Mouse (Mus musculus) monocyte, adult 5-6 weeks (primary cell): ENCODE results near the gene Cluh. TPM values are rescaled to one million over a fixed set of nuclear protein-coding genes. Genes with fewer than 3 reads are reported as not detected.
A peak's percentile ranks its signal among the peaks of the same experiment; 100 is the strongest.

Experiments
- ATAC-seq: fragments of 153-309, 156-312 bp; replicated peaks from 2 replicates; pipeline ENCODE4 v1.8.0; 2017; ENCODE audit warnings: mild to moderate bottlenecking; ENCODE audit not compliant: low TSS enrichment, insufficient number of reproducible peaks, severe bottlenecking, poor library complexity, low FRiP score
- total RNA-seq: library from RNA; stranded (forward); fragments of 200-1000, 200-491, 200-594 nt; gene quantifications from 3 replicates; pipeline ENCODE4 v1.2.3, GENCODE M21; 2017

The Cluh gene
- total RNA-seq, 1 experiment from 2014 or later = 13.9 TPM

DNA sequence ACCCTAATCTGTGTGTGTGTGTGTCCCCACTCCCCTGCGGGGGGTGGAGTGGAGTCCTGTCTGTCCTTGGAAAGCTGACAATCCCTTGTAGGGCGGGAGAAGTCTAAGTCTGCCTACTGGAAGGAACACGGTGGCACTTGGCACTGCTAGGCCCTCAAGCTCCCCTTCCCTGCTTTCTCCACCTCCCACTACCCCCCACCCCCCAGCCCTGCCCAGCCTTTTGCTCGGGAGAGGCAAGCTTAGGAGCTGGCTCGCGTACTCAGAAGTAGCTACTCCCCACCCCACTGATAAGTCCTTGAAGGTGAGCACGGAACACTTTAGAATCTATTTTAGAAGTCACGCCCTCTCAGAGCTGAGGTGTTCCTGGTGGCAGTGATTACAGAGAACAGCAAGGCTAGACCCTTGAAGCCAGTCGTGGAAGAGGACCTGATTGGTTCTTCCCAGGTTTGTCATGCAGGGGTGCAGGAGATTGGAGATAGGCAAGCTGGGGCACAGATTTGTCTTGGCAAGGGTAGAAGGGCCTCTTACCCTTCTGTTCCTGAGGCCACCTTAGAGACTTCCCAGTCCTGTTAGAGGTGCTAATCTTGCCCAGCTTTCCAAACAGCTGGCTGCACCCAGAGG lies 10.4 kb upstream of the Cluh start:
- ATAC-seq = 0 out of 2 replicates have a peak, but pooled peaks have one; percentile 15

DNA sequence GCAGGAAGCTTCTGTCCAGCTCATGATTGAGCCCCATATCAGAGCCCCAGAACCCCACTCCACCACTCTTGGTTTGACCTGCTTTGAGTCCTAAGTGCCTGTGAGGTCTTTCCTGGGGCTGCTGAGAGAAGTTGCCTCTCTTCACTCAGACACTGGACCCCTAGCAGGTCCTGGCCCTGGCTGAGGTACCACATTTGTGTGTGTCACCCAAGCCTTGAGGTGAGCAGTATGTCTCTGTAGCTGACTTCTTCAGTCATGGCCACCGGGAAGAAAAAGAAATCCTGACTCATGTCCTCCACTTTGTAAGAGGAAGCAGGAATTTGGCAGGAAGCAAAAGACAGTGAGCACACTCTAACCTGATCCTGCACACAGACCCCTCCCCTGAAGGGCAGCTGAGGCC lies 9.7 kb upstream of the Cluh start:
- no peak for ATAC-seq

DNA sequence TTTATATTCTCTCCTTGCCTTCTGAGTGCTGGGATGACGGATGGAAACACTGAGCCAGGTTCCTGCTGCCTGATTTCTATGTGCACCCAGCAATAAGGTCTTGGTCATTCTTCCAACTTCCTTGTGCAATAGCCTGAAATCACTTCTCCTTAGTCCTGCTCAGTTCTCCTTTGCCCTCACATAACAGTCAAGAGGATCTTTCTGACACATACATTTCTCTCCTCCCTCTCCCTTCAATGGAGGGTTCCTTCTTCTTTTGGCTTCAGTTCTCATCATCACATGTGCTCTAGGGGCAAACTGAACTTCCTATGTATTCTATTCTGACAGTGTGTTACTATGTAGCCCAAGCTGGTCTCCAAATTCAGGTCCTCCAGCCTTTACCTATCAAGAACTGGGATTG lies 1.3 kb upstream of the Cluh start:
- ATAC-seq = peak; percentile 67

DNA sequence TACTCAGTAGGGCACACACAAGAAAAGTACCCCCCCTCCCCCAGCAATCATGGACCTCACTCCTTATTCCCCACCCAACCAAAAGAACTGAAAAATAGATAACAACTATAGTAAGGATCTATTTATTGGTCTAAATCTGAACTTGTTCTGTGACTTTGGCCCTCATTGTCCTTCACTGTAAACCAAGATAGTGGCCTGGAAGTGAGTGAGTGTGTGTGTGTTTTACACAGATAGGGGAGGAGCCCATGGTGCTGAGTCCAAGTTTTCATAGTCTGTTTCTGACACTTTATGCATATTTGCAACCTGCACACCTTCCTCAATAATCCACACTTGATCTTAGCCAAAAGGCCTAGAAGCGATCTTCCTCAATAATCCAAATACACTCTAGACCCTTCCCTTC lies 619 bp upstream of the Cluh start:
- no peak for ATAC-seq

DNA sequence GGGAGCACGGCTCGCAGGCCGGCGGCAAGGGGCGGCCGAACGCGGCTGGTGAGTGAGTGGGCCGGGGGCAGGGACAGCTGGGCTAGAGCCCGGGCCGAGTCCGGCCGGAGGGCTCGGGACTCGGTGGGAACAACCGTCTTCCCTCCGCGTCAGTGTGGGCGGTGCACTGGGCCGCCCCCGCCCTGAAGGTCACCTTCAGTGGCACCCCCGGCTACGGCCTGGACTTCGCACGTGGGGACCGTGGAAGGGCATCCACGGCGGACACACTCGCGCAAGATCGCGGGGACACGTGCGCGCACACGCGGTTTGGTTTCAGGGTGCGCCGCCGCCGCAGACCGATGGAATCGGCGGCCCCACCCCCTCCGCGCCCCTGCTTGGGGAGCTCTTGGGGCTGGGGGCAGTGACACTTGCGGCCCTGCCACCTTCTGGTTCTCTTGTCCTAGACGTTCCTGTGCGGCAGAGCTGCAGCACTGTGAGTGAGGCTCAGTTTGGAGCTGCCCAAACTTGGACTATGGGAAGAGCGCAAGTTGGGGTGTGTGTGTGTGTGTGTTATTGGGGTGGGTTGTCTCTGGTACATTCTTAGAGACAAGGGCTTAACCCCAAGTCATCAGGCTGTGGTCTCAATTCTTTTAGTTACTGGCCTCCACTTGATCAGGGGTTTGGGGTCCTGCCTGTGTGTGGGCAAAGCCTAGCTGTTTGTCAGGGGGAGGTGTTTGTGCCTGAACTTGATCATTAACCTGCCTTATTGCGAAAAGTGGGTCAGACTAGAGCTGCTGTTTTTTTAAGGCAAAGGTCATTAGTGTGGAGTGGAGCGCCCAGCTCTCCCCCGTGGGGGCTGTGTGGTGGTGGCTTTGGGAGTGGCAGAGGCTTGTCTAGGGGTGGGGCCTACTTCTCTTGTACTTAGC lies 604 bp downstream of the Cluh start:
- ATAC-seq = 0 out of 2 replicates have a peak, but pooled peaks have one; percentile 14

DNA sequence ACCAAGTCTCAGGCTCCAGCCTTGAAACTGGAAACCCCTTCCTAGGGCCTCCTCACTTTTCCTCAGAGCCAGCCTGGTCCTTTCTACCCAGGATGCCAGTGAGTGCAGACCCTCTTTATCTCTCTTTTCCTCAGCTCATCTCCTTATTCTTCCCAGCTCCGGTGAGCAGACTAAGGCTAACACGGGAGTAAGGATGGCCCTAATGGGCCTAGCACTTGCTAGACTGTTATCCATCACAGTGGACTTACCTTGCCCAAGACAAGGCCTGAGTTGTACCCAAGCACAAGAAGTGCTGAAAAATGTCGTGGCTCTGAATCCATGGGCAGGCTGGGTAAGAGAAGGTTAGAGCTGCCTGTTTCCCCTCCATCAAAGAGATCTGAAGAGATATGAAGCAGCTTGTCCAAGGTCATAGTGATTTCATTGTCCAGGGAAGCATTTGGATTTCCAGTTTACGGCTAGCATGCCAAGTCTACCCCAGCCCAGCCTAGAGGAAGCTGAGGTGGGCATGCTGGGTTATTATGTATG lies 1.3 kb downstream of the Cluh start:
- no peak for ATAC-seq

DNA sequence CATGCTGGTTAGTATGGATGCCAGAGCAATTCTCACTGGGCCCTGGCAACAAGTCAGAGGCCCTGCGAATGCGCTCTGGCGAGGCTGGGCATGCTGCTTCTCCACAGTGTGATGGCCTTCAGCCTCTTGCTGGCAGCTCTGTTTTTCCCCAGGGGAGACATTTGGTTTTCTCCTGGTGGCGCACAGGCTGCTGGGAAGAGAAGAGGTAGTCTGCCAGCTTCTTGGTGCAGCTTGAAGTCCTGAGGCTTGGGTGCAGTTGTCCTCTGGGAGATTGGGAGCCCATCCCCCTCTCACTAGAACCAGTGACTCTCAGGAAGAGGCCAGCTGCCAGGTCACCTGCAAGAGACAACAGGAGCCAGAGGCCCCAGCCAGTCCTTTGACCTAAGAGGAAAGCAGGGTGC lies 3.5 kb downstream of the Cluh start:
- no peak for ATAC-seq

DNA sequence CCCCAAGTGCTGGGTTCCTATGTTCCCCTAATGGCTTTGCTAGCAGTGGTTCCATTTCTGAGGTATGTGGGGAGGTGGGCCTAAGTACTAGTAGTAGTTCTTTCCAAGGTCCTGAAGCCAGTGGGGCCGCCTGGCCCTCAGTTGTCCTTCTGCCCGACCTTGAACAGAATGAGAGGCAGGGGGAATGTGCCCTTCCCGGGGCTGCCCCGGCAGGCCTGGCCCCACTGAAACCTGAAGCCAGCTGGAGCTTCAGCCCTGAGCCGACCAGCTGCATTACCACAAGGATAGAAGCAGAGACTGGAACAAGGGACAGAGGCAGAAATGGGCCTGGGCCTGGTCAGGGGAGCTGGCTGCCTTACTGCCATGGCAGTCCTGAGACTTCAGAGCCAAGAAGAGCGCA lies 4.1 kb downstream of the Cluh start:
- ATAC-seq = no peak

DNA sequence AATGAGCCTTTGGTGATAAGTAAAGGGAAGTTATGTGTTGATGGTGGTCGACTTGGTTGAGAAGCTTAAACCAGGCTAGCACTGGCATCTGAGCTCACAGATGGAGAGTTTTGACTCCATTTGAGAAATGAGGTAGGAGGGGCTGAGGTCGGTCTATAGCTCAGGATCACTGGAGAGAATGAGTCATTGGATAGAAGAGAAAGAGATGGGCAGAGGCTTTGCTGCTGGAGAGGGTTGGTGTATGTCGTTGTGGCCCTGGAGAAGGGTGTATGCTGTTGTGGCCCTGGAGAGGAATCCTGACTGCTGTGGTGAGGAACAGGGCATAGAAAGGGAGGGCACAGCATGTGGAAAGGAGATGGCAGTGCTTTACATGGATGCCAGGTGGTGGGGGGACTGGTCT lies 6.6 kb downstream of the Cluh start:
- ATAC-seq = no peak

DNA sequence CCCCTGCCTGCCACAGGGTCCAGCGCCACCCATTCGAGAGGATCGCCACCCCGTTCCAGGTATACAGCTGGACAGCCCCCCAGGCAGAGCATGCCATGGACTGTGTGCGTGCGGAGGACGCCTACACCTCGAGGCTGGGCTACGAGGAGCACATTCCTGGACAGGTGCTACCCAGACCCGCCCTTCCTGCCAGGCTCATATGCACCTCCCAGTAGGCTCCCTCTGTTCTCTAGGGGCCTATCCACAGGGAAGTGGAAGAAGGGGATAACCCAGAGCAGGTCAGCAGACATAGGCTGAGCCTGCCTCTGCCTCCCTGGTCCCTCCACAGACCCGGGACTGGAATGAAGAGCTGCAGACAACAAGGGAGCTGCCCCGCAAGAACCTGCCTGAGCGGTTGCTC lies 11.0 kb downstream of the Cluh start:
- ATAC-seq = no peak

DNA sequence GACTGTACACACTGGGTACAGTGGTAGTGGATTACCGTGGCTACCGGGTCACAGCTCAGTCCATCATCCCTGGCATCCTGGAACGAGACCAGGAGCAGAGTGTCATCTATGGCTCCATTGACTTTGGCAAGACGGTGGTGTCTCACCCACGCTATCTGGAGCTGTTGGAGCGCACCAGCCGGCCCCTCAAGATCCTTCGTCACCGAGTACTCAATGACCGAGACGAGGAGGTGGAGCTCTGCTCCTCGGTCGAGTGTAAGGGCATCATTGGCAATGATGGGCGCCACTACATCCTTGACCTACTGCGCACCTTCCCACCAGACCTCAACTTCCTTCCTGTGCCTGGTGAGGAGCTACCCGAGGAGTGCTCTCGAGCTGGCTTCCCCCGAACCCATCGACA lies 12.3 kb downstream of the Cluh start:
- ATAC-seq = no peak

DNA sequence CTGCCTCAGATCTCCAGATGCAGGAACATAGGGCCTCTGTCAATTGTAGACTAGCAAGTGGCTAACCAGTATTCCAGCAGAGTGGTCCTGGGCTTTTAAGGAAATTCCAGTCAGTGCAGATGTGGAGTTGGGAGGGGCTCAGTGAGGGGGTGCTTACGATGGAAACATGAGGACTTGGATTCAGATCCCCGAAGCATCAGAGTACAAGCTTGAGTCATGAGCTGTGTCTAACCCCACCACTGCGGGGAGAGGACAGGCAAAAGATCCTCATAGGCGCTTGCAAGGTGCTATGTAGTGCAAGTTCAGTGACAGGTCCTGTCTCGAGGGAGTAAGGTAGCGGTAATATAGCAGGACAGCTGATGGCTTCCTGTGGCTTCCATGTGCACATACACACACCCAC lies 12.9 kb downstream of the Cluh start:
- ATAC-seq = no peak

DNA sequence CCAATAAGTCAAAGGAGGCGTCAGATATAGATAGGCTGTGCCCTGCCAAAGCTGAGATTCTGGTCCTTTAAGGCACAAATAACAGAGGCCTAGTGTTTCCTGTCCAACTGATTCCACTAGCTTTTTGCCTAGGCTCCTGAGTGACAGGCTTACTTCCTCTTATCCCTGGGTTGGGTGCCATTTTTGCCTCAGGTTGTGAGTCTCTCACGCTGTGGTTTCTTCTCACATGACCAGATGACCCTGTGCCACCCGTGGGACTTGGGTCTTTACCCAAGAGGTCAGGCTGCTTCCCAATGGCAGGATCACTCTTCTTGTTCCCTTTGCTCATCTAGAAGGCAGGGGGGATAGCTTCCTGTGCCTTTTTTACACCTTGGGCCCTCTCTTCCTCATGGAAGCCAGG lies 15.0 kb downstream of the Cluh start:
- no peak for ATAC-seq

DNA sequence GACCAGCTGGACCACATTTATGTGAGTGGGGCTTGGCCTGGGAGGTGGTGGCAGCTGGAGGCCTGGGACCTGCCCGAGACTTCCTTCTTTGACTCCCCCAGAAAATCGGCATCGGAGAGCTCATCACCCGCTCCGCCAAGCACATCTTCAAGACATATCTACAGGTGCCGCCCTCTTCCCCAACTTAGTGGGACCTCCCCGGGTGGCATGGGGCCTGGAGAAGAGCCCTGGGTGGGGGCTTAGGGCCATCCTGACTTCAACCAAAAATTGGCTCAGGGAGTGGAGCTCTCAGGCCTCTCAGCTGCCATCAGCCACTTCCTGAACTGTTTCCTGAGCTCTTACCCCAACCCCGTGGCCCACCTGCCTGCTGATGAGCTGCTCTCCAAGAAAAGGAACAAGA lies 15.6 kb downstream of the Cluh start:
- no peak for ATAC-seq

DNA sequence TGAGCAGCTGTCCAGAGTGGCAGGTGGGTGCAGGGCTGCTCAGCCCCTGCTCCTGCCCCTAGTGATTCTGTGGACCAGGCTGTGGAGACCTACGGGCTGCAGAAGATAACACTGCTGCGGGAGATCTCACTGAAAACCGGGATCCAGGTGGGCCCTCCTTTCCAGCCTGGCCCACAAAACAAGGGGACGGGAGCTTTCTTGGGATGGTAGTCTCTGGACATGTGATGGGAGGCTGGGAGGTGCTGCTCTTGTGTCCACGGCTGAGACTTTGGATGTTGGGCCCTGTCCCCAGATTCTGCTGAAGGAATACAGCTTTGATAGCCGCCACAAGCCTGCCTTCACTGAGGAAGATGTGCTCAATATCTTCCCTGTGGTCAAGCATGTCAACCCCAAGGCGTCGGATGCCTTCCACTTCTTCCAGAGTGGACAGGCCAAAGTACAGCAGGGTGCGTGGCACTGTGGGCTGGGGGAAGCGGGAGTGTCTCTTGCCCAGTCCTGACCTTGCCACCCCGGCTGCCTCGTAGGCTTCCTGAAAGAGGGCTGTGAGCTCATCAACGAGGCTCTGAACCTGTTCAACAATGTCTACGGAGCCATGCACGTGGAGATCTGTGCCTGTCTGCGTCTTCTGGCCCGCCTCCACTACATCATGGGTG lies 16.5 kb downstream of the Cluh start:
- no peak for ATAC-seq

DNA sequence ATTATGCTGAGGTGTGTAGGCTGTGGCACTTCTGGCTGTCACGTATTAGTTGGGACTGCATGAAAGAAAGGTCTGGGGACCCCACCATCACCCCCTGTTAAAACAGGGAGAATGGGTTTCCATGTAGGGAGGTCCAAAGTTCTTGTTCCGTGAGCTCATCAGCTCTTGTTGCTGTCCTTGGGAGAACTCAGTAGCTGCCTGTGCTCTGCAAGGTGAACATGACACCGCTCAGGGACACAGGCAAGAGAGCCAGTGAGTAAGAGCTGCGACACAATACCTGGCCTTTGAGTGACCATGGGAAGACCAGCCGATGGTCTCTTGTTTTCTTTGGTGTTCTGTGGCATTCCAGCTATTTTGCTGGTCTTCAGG lies 17.0 kb downstream of the Cluh start:
- no peak for ATAC-seq

DNA sequence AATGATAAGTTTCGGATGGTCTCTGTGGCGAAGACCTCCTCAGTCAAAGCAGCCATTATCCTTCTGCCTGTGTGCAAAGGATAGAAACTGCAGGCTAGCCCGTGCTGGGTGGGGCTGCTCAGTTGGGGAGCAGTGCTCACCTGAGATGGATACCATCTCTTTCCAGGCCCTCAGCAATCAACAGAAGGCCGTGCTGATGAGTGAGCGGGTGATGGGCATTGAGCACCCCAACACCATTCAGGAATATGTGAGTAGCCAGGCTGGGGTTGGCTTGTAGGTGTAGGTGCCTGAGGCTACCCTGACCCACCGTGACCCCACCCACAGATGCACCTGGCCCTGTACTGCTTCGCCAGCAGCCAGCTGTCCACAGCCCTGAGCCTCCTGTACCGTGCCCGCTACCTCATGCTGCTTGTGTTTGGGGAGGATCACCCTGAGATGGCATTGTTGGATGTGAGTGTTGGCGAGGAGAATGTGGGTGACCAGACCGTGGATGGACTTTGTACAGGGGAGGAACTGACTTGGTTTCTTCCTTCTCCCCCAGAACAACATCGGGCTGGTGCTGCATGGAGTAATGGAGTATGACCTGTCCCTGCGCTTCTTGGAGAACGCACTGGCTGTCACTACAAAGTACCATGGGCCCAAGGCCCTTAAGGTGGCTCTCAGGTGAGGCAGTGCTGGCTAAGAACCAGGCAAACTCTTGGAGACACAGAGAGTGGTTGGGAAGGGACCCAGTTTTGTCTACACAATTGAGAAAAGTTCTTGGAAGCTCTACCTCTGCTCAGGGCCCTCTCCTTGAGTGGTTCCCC lies 17.7 kb downstream of the Cluh start:
- no peak for ATAC-seq

DNA sequence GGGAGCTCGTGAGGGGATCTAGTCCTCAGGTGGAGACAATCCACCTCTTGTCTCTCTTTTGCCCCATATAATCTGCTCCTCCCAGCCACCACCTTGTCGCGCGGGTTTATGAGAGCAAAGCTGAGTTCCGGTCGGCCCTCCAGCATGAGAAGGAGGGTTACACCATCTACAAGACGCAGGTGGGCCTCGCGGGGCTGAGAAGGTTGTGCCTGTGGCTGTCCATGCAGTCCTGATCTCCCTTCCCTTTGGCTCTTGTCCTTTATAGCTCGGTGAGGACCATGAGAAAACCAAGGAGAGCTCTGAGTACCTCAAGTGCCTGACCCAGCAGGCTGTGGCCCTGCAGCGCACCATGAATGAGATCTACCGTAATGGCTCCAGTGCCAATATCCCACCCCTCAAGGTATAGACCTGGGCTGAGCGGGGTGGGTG lies 18.3 kb downstream of the Cluh start:
- ATAC-seq = no peak

DNA sequence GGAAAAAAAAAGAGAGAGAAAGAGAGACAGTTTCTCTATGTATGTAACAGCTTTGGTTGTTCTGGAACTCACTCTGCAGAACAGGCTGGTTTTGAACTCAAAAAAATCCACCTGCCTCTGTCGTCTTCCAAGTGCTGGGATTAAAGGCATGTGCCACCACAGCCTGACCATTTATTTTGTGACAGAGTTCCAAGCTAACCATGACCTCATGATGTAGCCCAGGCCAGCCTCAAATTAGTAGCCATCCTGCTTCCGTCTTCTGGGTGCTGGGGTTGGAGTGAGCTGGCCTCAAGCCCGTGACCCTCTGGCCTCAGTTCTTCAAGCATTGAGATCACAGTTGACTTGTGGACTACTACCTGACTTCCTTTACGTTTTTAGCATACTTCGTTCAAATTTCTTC lies 19.2 kb downstream of the Cluh start:
- no peak for ATAC-seq
